Mouse (Mus musculus) large intestine, adult 2 months (tissue): ENCODE data around the gene Rpl15. TPM values are rescaled to one million over a fixed set of nuclear protein-coding genes. Genes with fewer than 3 reads are reported as not detected.
"Not testable (repeated sequence)": the region's sequence is repeated elsewhere in the genome, so short reads cannot be mapped to it uniquely, and the experiment has no call there.

Source experiments
- DNase-seq: peaks from one replicate; pipeline ENCODE4 v3.0.0-alpha.2; 2012; ENCODE audit warnings: low read depth, low spot score
- WGBS: fragments of 180-500 bp; shearing (Covaris S2); methylation state at CpG from one replicate; pipeline ENCODE4 v1.1.7; 2018; 5-methylcytosine and 5-hydroxymethylcytosine counted together
- polyA plus RNA-seq: library from polyadenylated mRNA; depleted of rRNA; stranded (reverse); fragments of >200 nt; gene quantifications from 2 replicates; pipeline ENCODE4 v1.2.3, GENCODE M21; 2012; rRNA removed

Rpl15 gene
- 258 and 260 TPM in 2 replicates for polyA plus RNA-seq

GRCm38 (mm10) chr14:18270529-18271441 lies at the start of gene Rpl15, which contains the start of gene Nkiras1:
Gene Rpl15 (minus strand): TSS chr14:18271391.
Gene Nkiras1 (plus strand): TSS chr14:18271136.
- under 1% methylated on average over 78 of the region's 78 CpGs for WGBS

GRCm38 (mm10) chr14:18317457-18318411 lies 46.5 kb upstream of the Rpl15 start:
- 31% methylated on average over 11 of the region's 11 CpGs for WGBS
- DNase-seq: no peak

More at GRCm38 (mm10) chr14:18270529-18271441, at the start of gene Rpl15, which contains the start of gene Nkiras1:
- peak; percentile 97 for DNase-seq

DNA sequence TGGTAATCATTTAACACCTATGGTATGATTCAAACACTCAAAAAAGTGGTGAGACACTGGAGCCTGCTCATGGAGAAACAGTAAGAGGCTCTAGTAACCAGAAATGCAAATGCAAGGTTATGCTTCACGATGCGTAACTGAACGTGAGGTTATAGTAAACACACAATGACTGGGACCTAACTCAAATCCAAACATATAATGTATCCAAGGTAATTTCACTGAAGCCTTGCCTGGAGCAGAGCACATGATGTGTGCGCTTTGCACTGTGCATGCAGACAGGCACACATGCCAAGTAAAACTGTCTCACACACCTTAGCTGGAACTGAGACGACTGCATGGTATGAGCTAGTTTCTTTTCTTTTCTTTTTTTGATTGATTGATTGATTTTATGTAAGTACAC lies 33.0 kb upstream of the Rpl15 start:
- WGBS: 93% methylated on average over 5 of the region's 5 CpGs
- DNase-seq: no peak

DNA sequence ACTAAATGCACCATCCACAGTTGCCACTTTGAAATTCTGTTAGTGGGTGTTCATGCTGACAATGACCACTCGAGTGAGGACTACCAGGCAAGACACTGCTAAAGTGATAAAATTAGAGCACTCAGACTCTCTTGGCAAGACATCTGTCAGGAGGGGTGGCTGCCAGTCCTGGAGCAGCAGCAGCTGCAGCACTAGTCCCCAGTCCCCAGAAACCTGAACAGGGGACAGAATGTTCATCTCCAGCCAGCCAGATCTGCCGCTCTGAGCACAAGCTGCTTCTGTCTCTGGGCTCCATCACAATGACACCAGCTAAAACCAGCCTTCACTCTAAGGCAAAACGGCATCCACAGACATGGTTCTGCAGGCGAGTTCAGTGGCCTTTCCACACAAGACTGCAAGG lies 32.1 kb upstream of the Rpl15 start:
- WGBS: 65% methylated on average over 4 of the region's 4 CpGs
- no peak for DNase-seq

- 59% methylated on average over 3 of the region's 3 CpGs for WGBS
- DNase-seq: no peak
These were observed 31.6 kb upstream of the Rpl15 start for GRCm38 (mm10) chr14:18302750-18303149.

GRCm38 (mm10) chr14:18301591-18301990 lies 30.4 kb upstream of the Rpl15 start:
- DNase-seq: no peak

DNA sequence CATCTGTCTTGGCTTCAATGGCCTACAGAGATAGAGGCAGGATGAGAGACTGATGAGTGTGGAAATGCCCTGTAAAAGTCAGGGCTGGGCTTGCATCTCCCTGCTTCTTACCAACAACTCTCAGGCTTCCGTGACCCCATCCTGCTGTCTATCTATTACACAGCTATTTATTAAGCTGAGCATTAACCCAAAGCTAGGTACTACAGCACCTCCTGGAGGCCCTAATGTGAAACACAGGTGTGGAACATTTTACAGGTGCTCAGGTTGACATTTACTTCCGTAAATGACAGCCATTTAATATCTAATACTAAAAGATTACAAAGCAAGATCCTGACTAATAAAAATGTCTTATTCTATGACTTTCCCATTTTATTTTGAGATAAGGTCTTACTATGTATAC lies 29.5 kb upstream of the Rpl15 start:
- WGBS: 98% methylated on average over 2 of the region's 2 CpGs
- no peak for DNase-seq

More at GRCm38 (mm10) chr14:18301591-18301990, 30.4 kb upstream of the Rpl15 start:
- WGBS: 22% methylated on average over 3 of the region's 3 CpGs

DNA sequence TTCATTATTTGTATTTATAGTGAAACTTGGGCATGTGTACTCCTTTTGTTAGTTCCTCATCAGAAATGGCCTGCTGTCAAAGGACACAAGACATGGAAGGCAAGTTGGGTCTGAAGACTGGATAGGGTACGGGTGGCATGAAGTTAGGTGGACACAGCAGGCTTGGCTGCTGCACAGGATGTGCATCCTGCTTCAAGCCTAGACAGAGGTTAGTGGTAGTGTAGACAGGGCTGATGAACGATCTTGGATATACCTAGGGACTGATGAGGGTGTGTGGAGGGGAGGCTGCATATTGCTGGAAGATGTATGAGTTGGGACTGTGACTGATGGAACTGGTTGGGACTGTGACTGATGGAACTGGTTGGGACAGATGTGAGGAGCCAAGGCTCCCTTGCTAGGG lies 27.7 kb upstream of the Rpl15 start:
- DNase-seq: no peak
- 92% methylated on average over 2 of the region's 2 CpGs for WGBS

DNA sequence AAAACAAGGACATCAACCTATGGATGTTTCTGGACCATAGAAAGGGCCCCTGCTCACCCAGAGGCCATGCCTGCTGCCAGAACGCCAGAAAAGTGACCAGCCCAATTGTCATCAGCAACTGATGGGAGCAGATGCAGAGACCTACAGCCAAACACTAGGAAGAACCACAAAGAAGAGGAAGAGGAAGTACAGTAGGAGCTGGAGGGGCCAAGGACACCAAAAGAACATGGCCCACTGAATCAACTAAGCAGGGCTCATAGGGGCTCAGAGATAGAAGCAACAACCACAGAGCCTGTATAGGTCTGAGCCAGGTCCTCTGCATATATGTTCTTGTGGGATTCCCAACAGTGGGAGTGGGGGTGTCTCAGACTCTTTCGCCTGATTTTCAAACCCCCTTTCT lies 26.2 kb upstream of the Rpl15 start:
- 81% methylated on average over 2 of the region's 2 CpGs for WGBS

GRCm38 (mm10) chr14:18292578-18292977 lies 21.4 kb upstream of the Rpl15 start:
- WGBS: 85% methylated on average over 3 of the region's 3 CpGs
- no peak for DNase-seq

More for the DNA sequence above, 26.2 kb upstream of the Rpl15 start:
- DNase-seq: no peak

- 89% methylated on average over 3 of the region's 3 CpGs for WGBS
- no peak for DNase-seq
These were observed 20.9 kb upstream of the Rpl15 start for GRCm38 (mm10) chr14:18292111-18292510.

GRCm38 (mm10) chr14:18287391-18287790 lies 16.2 kb upstream of the Rpl15 start:
- 58% methylated on average over 2 of the region's 2 CpGs for WGBS

GRCm38 (mm10) chr14:18286441-18286840 lies 15.2 kb upstream of the Rpl15 start:
- WGBS: 80% methylated on average over 2 of the region's 2 CpGs
- no peak for DNase-seq

More at GRCm38 (mm10) chr14:18287391-18287790, 16.2 kb upstream of the Rpl15 start:
- no peak for DNase-seq

GRCm38 (mm10) chr14:18285476-18285875 lies 14.3 kb upstream of the Rpl15 start:
- no peak for DNase-seq
- WGBS: 83% methylated on average over 3 of the region's 3 CpGs

GRCm38 (mm10) chr14:18284581-18284980 lies 13.4 kb upstream of the Rpl15 start:
- WGBS: 57% methylated on average over 2 of the region's 2 CpGs
- DNase-seq: no peak

DNA sequence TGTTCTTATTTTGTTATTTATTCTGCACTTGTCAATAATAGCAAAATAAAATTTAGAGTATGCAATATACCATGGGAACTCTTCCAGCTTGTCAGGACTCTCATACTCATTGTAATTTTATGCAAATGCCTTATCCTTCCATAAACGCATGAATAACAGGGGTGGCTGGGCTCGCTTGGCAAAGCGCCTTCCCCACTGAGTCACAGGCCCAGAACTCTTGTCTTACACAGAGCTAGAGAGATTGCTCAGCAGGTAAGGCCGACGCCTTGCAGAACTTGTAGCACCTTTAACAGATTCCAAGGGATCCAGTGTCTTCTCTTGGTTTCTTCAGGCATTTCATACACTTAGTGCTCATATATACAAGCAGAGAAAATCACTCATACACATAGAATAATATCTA lies 9.2 kb upstream of the Rpl15 start:
- 65% methylated on average over 5 of the region's 5 CpGs for WGBS

DNA sequence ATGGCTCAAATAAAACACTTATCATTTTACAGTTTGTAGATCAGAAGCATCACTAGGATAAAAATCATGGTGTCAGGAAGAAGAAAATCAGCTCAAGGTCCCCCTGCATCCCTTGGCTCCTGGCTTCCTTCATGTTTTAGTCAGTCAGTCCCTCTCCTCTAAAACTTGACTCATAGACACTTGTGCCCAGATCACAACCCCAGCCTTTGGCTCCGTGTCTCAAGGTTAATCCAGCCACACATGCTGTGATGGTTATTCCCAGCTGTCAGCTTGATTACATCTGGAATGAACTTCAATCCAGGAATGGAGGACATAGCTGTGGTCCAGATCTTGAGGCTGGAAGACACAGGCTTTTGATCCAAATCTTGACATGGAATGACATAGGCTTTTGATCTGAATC lies 3.3 kb upstream of the Rpl15 start:
- 83% methylated on average over 1 of the region's 1 CpGs for WGBS
- DNase-seq: no peak

More for the DNA sequence above, 9.2 kb upstream of the Rpl15 start:
- no peak for DNase-seq

DNA sequence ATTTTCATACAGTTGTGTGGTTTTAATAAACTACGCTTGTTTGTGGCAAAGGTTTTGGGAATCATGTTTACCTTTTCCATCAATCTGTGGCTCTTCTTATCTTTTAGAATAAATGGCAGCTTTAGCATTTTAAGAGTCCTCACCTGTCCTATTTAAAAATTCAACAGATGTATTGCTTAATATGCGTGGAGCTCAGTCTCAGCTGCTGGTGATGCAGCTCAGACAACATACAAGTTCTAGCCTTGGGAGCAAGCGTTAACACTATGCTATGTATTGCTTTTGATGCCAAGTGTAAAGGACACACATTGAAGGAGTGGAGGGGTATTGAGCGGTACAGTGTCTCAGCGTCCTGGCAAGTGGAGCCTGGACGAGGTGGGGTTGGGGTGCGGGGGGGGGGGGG lies 475 bp upstream of the Rpl15 start:
- WGBS: 4% methylated on average over 7 of the region's 7 CpGs
- no peak for DNase-seq

- under 1% methylated on average over 24 of the region's 24 CpGs for WGBS
- not testable (repeated sequence) for DNase-seq
These were observed 1.2 kb downstream of the Rpl15 start for GRCm38 (mm10) chr14:18269947-18270528.

DNA sequence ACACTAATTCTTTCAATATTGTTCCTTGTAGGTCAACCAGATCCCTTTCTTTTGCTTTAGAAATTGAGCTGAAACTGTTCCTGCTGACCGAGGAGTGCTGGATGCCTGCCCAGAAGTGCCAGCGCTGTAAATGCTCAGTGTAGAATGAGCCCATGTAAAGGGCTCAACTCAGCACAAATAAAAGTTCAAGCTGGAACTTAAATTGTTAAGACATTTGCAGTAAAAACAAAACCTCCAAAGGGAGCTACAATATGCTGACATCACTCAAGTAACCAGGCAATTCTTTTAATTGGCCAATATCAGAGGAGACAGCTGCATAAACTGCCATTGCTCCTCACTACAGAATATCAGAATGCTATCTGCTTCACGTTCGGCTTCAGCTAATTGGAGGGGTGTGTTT lies 7.8 kb downstream of the Rpl15 start:
- WGBS: 14% methylated on average over 4 of the region's 4 CpGs
- no peak for DNase-seq
